Mouse (Mus musculus): ENCODE measurements around the gene Erbb2. TPM values are rescaled to one million over a fixed set of nuclear protein-coding genes. Genes with fewer than 3 reads are reported as not detected.

The Erbb2 gene
- total RNA-seq, 2 experiments from 2014 or later = 7.2 to 10.6 TPM

GRCm38 (mm10) chr11:98449921-98450771, 37.9 kb downstream of the Erbb2 start:
- peak in 1 of 2 experiments; percentile 16 for DNase-seq
- intact Hi-C loops (cut with DNase I) = no loop called here

GRCm38 (mm10) chr11:98455484-98455883, 43.2 kb downstream of the Erbb2 start:
- intact Hi-C loops (cut with DNase I) = loop anchor here (5.0 kb wide), 1 partner anchor 132 kb away; the partner anchor contains the start of gene Ormdl3
- no peak for DNase-seq

- intact Hi-C loops (cut with DNase I) = loop anchor here (2.0 to 5.0 kb wide), 2 partner anchors 131 to 192 kb away; partner anchors contain the start of gene Ormdl3
- no peak for DNase-seq
Observed at GRCm38 (mm10) chr11:98456545-98456944, 44.3 kb downstream of the Erbb2 start.

GRCm38 (mm10) chr11:98456945-98457344, 44.7 kb downstream of the Erbb2 start:
- DNase-seq = no peak
- intact Hi-C loops (cut with DNase I) = loop anchor here (1.0 to 5.0 kb wide), 3 partner anchors 115 to 192 kb away; partner anchors contain the start of gene Ormdl3

- DNase-seq = peak; percentile 88 to 93
- intact Hi-C loops (cut with DNase I) = loop anchor here (1.0 to 5.0 kb wide), 3 partner anchors 115 to 193 kb away; partner anchors contain the start of gene Ormdl3
Observed at GRCm38 (mm10) chr11:98457367-98458120, 45.3 kb downstream of the Erbb2 start.

- DNase-seq = no peak
- intact Hi-C loops (cut with DNase I) = loop anchor here (5.0 kb wide), 1 partner anchor 129 kb away; the partner anchor contains the start of gene Ormdl3
Observed at GRCm38 (mm10) chr11:98458121-98458990, 46.1 kb downstream of the Erbb2 start.

- no peak for DNase-seq
- intact Hi-C loops (cut with DNase I) = loop anchor here (5.0 kb wide), 1 partner anchor 128 kb away; the partner anchor contains the start of gene Ormdl3
Observed at GRCm38 (mm10) chr11:98459071-98459741, 46.9 kb downstream of the Erbb2 start.

- intact Hi-C loops (cut with DNase I) = loop anchor here (5.0 kb wide), 1 partner anchor 127 kb away; the partner anchor contains the start of gene Ormdl3
Observed at GRCm38 (mm10) chr11:98459860-98460259, 47.6 kb downstream of the Erbb2 start.

GRCm38 (mm10) chr11:98461109-98461720, 48.9 kb downstream of the Erbb2 start:
- intact Hi-C loops (cut with DNase I) = no loop called here

More at GRCm38 (mm10) chr11:98459860-98460259, 47.6 kb downstream of the Erbb2 start:
- no peak for DNase-seq

GRCm38 (mm10) chr11:98462255-98462654, 50.0 kb downstream of the Erbb2 start:
- no peak for DNase-seq
- intact Hi-C loops (cut with DNase I) = no loop called here

More at GRCm38 (mm10) chr11:98461109-98461720, 48.9 kb downstream of the Erbb2 start:
- DNase-seq = no peak

- no peak for DNase-seq
- intact Hi-C loops (cut with DNase I) = no loop called here
Observed at GRCm38 (mm10) chr11:98463911-98464310, 51.6 kb downstream of the Erbb2 start.

GRCm38 (mm10) chr11:98464516-98464915, 52.2 kb downstream of the Erbb2 start:
- DNase-seq = no peak
- intact Hi-C loops (cut with DNase I) = no loop called here

GRCm38 (mm10) chr11:98469761-98470714, 57.8 kb downstream of the Erbb2 start:
- DNase-seq = no peak
- intact Hi-C loops (cut with DNase I) = no loop called here

GRCm38 (mm10) chr11:98470795-98471194, 58.5 kb downstream of the Erbb2 start:
- intact Hi-C loops (cut with DNase I) = no loop called here
- no peak for DNase-seq

GRCm38 (mm10) chr11:98472696-98473095, 60.4 kb downstream of the Erbb2 start:
- DNase-seq = no peak
- intact Hi-C loops (cut with DNase I) = no loop called here

- intact Hi-C loops (cut with DNase I) = no loop called here
- DNase-seq = no peak
Observed at GRCm38 (mm10) chr11:98473916-98474479, 61.7 kb downstream of the Erbb2 start.

- no peak for DNase-seq
- intact Hi-C loops (cut with DNase I) = no loop called here
Observed at GRCm38 (mm10) chr11:98474967-98475366, 62.7 kb downstream of the Erbb2 start.

All from heart, postnatal 36 days (tissue).